Mouse (Mus musculus) heart, adult 2 months (tissue): Measurements from ENCODE around the gene Drd2. TPM values are rescaled to one million over a fixed set of nuclear protein-coding genes. Genes with fewer than 3 reads are reported as not detected.

Experiments used
- DNase-seq, 2 experiments: peaks; one replicate each; pipeline ENCODE4 v3.0.0; 2021
- H3K27ac ChIP-seq: fragments of 200-600 bp; 2 replicates; pipeline ENCODE4 v1.8.1; 2022
- H3K27me3 ChIP-seq: fragments of 200-500 bp; 2 replicates; pipeline ENCODE4 v1.6.1; 2012; ENCODE audit warnings: mild to moderate bottlenecking, low read length, inconsistent platforms, mixed read lengths; ENCODE audit not compliant: control insufficient read depth, insufficient read depth
- H3K36me3 ChIP-seq: fragments of 200-500 bp; 2 replicates; pipeline ENCODE4 v1.6.1; 2012; ENCODE audit warnings: low read length, inconsistent platforms; ENCODE audit not compliant: control insufficient read depth, insufficient read depth
- H3K4me1 ChIP-seq: fragments of 200-500 bp; 2 replicates; pipeline ENCODE4 v1.6.1; 2011; ENCODE audit warnings: low read length; ENCODE audit not compliant: control insufficient read depth, insufficient read depth
- H3K4me3 ChIP-seq: fragments of 200-600 bp; 2 replicates; pipeline ENCODE4 v1.8.1; 2022
- H3K79me2 ChIP-seq: fragments of 200-500 bp; replicated peaks from 2 replicates; pipeline ENCODE4 v1.6.1; 2012; ENCODE audit warnings: mild to moderate bottlenecking, inconsistent platforms, low read length, moderate library complexity, mixed read lengths; ENCODE audit not compliant: control insufficient read depth, insufficient read depth
- H3K9ac ChIP-seq: fragments of 200-500 bp; 2 replicates; pipeline ENCODE4 v1.6.1; 2012; ENCODE audit warnings: low read depth, mild to moderate bottlenecking, control low read depth, inconsistent platforms, low read length, mixed read lengths
- CTCF ChIP-seq: fragments of 200-600 bp; IDR thresholded peaks from 2 replicates; pipeline ENCODE4 v1.8.1; 2022; ENCODE audit warnings: antibody characterized with exemption, mild to moderate bottlenecking, moderate library complexity
- EP300 ChIP-seq: fragments of 200-500 bp; IDR thresholded peaks from 2 replicates; pipeline ENCODE4 v1.6.1; 2011; ENCODE audit warnings: low read depth, low read length, control low read depth; ENCODE audit not compliant: insufficient read depth
- POLR2A ChIP-seq: fragments of 200-500 bp; IDR thresholded peaks from 2 replicates; pipeline ENCODE4 v1.6.1; 2011; ENCODE audit warnings: mild to moderate bottlenecking, low read depth, low read length, control low read depth; ENCODE audit not compliant: insufficient read depth
- WGBS: fragments of 180-500 bp; shearing (Covaris S2); methylation state at CpG from one replicate; pipeline ENCODE4 v1.1.7; 2018; 5-methylcytosine and 5-hydroxymethylcytosine counted together
- intact Hi-C: fragments of 180-260 bp; cut with DNase I; formaldehyde crosslinking; loops from one replicate; pipeline ENCODE4 v1.15.1; 2025
- polyA plus RNA-seq: library from polyadenylated mRNA; depleted of rRNA; stranded (reverse); fragments of >200 nt; gene quantifications from 2 replicates; pipeline ENCODE4 v1.2.3, GENCODE M21; 2012
- total RNA-seq, 2 experiments: library from RNA; stranded (reverse); gene quantifications; 2 replicates each; pipeline ENCODE4 v1.2.3; 2021

Gene Drd2
- total and polyA plus RNA-seq, 3 experiments: 0.78 to 5.1 (median 1.0) TPM

DNA sequence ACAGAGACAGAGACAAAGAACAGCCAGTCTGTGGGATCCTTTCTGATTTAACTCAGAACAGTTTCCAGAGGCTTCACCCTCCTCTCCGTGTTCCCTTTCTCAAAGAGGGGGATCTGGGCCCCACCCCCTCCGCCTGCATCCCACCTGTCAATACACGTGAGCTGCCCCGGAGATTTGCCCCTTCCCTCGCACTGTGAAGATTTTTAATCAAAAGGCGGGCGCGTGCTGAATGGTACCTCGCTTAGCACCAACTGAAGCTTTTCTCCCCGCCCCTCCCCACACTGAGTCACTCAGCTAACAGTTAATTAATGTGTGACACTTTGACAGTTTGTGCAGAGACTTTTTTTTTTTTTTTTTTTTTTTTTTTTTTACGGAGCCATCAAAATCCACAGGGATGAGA is 45.7 kb downstream of the Drd2 start:
- H3K27me3 ChIP-seq: no peaks in the 10 kb centered on the region
- TF ChIP-seq EP300: no peak
- no peak for TF ChIP-seq CTCF
- no peak for TF ChIP-seq POLR2A

DNA sequence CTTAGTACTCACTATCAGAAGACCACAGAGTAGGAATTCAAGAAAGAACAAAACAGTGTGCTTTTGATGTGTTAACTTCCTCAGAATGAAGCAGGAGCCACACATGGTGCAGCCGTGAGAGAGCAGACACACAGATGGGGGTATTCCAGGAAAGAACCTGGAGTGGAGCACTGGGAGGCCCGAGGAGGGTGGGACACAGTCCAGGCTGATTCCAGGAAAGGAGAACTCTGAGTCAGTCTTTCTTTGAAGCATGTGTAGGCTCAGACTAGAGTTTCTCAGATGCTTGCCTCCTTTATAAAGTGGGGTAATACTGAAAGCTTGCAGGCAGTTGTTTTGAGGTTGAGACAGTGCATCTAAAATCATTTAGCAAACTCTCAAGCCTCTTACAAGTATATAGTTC is 51.8 kb downstream of the Drd2 start:
- intact Hi-C loops: no loop called here
- Histone ChIP-seq H3K9ac (no peak overlapping the region), H3K4me3 (no peak overlapping the region), H3K27ac (no peak overlapping the region), H3K79me2 (no peaks in the 10 kb centered on the region), H3K27me3 (no peaks in the 10 kb centered on the region), H3K4me1 (no peaks in the 10 kb centered on the region), H3K36me3 (no peaks in the 10 kb centered on the region)
- no peak for TF ChIP-seq POLR2A
- no peak for TF ChIP-seq CTCF
- no peak for TF ChIP-seq EP300
- 30% methylated on average over 2 of the region's 2 CpGs for WGBS
- DNase-seq: no peak

More for the DNA sequence above, 45.7 kb downstream of the Drd2 start:
- Histone ChIP-seq H3K36me3 (no peaks in the 10 kb centered on the region), H3K79me2 (no peaks in the 10 kb centered on the region), H3K27ac (peak overlapping the region; percentile 86), H3K4me3 (no peak overlapping the region), H3K9ac (no peak overlapping the region), H3K4me1 (peaks cover 1% of the 10 kb centered on the region; the same call in 1 of the 2 replicates)
- 52% methylated on average over 11 of the region's 11 CpGs for WGBS
- intact Hi-C loops: loop anchor here (5.0 kb wide), 2 partner anchors 96 to 139 kb away; no protein-coding TSS in a partner anchor
- no peak for DNase-seq

GRCm38 (mm10) chr9:49396006-49396405 is 55.6 kb downstream of the Drd2 start:
- Histone ChIP-seq H3K36me3 (no peaks in the 10 kb centered on the region), H3K27ac (no peak overlapping the region), H3K9ac (no peak overlapping the region), H3K27me3 (no peaks in the 10 kb centered on the region), H3K4me3 (no peak overlapping the region), H3K4me1 (no peaks in the 10 kb centered on the region), H3K79me2 (no peaks in the 10 kb centered on the region)
- DNase-seq: no peak
- intact Hi-C loops: no loop called here
- TF ChIP-seq EP300: no peak
- TF ChIP-seq CTCF: no peak
- TF ChIP-seq POLR2A: no peak

- TF ChIP-seq EP300 (no peak), CTCF (no peak), POLR2A (no peak)
- Histone ChIP-seq H3K9ac (no peak overlapping the region), H3K79me2 (no peaks in the 10 kb centered on the region), H3K27ac (no peak overlapping the region), H3K4me3 (no peak overlapping the region), H3K4me1 (no peaks in the 10 kb centered on the region), H3K36me3 (no peaks in the 10 kb centered on the region), H3K27me3 (no peaks in the 10 kb centered on the region)
- intact Hi-C loops: no loop called here
- WGBS: 57% methylated on average over 2 of the region's 2 CpGs
- DNase-seq: no peak
Measured at GRCm38 (mm10) chr9:49403711-49404110, 63.3 kb downstream of the Drd2 start.

- H3K4me1 ChIP-seq: no peaks in the 10 kb centered on the region
- no peak overlapping the region for H3K9ac ChIP-seq
- 85% methylated on average over 5 of the region's 5 CpGs for WGBS
- intact Hi-C loops: no loop called here
- no peaks in the 10 kb centered on the region for H3K36me3 ChIP-seq
- no peaks in the 10 kb centered on the region for H3K79me2 ChIP-seq
- no peaks in the 10 kb centered on the region for H3K27me3 ChIP-seq
- DNase-seq: no peak
- no peak overlapping the region for H3K27ac ChIP-seq
- H3K4me3 ChIP-seq: no peak overlapping the region
- no peak for TF ChIP-seq POLR2A
- no peak for TF ChIP-seq CTCF
- TF ChIP-seq EP300: no peak
Measured at GRCm38 (mm10) chr9:49407028-49407427, 66.6 kb downstream of the Drd2 start.

- no peak overlapping the region for H3K27ac ChIP-seq
- H3K4me3 ChIP-seq: no peak overlapping the region
- no peaks in the 10 kb centered on the region for H3K36me3 ChIP-seq
- no peaks in the 10 kb centered on the region for H3K4me1 ChIP-seq
- no peaks in the 10 kb centered on the region for H3K79me2 ChIP-seq
- no peak for DNase-seq
- H3K9ac ChIP-seq: no peak overlapping the region
- 52% methylated on average over 5 of the region's 5 CpGs for WGBS
- intact Hi-C loops: no loop called here
- no peak for TF ChIP-seq POLR2A
- no peak for TF ChIP-seq CTCF
- TF ChIP-seq EP300: no peak
- no peaks in the 10 kb centered on the region for H3K27me3 ChIP-seq
Measured at GRCm38 (mm10) chr9:49410621-49411020, 70.2 kb downstream of the Drd2 start.
